Mouse (Mus musculus): ENCODE measurements around the gene Lamtor1. TPM values are rescaled to one million over a fixed set of nuclear protein-coding genes. Genes with fewer than 3 reads are reported as not detected.

The Lamtor1 gene
- polyA plus RNA-seq (2012; rRNA removed) = 62.9 and 68.3 TPM in 2 replicates

GRCm38 (mm10) chr7:101905561-101906286, at the start of gene Lamtor1:
Lamtor1 (plus strand) TSS chr7:101905904.

GRCm38 (mm10) chr7:101857094-101857493, 48.6 kb upstream of the Lamtor1 start, which contains the start of gene Folr2:
Folr2 (minus strand) TSS chr7:101857194.

DNA sequence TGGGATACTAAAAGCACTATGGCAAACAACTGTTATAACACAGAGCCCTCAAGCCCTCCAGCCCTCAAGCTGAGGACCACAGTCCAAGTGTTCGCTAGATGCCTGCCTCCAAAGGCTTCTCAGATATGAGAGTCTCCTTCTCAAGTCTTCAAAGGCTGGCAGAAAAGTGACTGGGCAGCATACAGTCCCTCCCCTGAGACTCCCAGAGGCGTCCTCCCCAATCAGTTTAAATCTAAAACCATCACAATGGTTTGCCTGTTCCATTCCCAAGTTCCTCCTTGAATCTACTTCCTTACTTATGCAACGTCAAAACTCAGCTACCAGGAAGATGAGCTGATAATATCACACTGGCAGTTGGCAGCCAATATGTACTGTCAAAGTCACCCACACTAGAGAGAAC, 42.3 kb upstream of the Lamtor1 start, which contains the start of gene Anapc15:
Anapc15 (plus strand) TSS at position 301 of the 400 bp plus-strand sequence.

DNA sequence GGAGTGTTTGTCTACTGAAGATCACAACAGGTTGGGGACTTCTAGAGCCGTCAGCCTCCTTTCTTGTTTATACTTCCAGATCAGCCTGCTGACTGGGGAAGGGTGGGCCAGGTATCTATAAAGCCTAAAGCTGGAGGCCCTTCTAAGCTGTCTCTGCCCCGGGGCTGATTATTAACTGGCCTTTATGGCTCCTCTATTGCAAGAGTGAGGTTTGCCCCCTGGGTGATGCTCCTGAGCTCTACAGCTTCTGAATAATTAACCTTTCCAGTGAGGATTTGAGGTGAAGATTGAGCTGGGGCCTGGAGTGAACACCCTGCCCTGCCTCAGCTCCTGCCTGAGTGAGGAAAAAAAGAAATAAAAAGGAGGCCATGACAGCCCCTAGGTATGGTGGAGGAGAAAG, 35.1 kb upstream of the Lamtor1 start, which contains the start of gene Folr1:
Folr1 (minus strand) TSS at position 160 of the 400 bp plus-strand sequence.

GRCm38 (mm10) chr7:101906287-101906681, 580 bp downstream of the Lamtor1 start, which contains the start of gene Tomt:
Tomt (minus strand) TSS chr7:101906359.

GRCm38 (mm10) chr7:101933751-101934240, 28.1 kb downstream of the Lamtor1 start, which contains the start of the genes Lrrc51 and Numa1:
Lrrc51 (minus strand) TSS chr7:101933895.
Numa1 (plus strand) TSS chr7:101934111.

Other genes with a start within 250 kb of the Lamtor1 start
- gene Clpb, start 242.3 kb upstream of the Lamtor1 start, polyA plus RNA-seq (2012; rRNA removed) = 9.7 and 9.8 TPM in 2 replicates
- not detected in 2 replicates for gene Phox2a, start 87.6 kb upstream of the Lamtor1 start, polyA plus RNA-seq (2012; rRNA removed)
- gene Inppl1, start 67.7 kb upstream of the Lamtor1 start, polyA plus RNA-seq (2012; rRNA removed) = 8.9 and 10.5 TPM in 2 replicates
- gene Folr2, start 48.7 kb upstream of the Lamtor1 start, polyA plus RNA-seq (2012; rRNA removed) = 16.4 and 18.0 TPM in 2 replicates
- gene Anapc15, start 42.2 kb upstream of the Lamtor1 start, polyA plus RNA-seq (2012; rRNA removed) = 30.0 TPM in 2 replicates
- gene Folr1, start 35.1 kb upstream of the Lamtor1 start, polyA plus RNA-seq (2012; rRNA removed) = 0.36 and 0.81 TPM in 2 replicates
- 0.07 TPM in 2 replicates for gene Tomt, start 455 bp downstream of the Lamtor1 start, polyA plus RNA-seq (2012; rRNA removed)
- 3.7 and 4.5 TPM in 2 replicates for gene Lrrc51, start 28.0 kb downstream of the Lamtor1 start, polyA plus RNA-seq (2012; rRNA removed)
- 17.2 and 21.1 TPM in 2 replicates for gene Numa1, start 28.2 kb downstream of the Lamtor1 start, polyA plus RNA-seq (2012; rRNA removed)
- gene Il18bp, start 112.8 kb downstream of the Lamtor1 start, polyA plus RNA-seq (2012; rRNA removed) = 31.9 and 35.6 TPM in 2 replicates
- gene Rnf121, start 159.6 kb downstream of the Lamtor1 start, polyA plus RNA-seq (2012; rRNA removed) = 17.7 and 20.7 TPM in 2 replicates
- 8.8 and 12.2 TPM in 2 replicates for gene Xndc1, start 159.6 kb downstream of the Lamtor1 start, polyA plus RNA-seq (2012; rRNA removed)
- 1.00 and 1.0 TPM in 2 replicates for gene Xntrpc, start 159.8 kb downstream of the Lamtor1 start, polyA plus RNA-seq (2012; rRNA removed)
- gene Trpc2, start 177.2 kb downstream of the Lamtor1 start, polyA plus RNA-seq (2012; rRNA removed) = 0.10 TPM in 1 of 2 replicates, not detected in the other
- 0.02 and 0.07 TPM in 2 replicates for gene Art1, start 195.8 kb downstream of the Lamtor1 start, polyA plus RNA-seq (2012; rRNA removed)
- gene Art5, start 203.6 kb downstream of the Lamtor1 start, polyA plus RNA-seq (2012; rRNA removed) = 0.02 and 0.10 TPM in 2 replicates
- gene Chrna10, start 210.9 kb downstream of the Lamtor1 start, polyA plus RNA-seq (2012; rRNA removed) = 0.01 TPM in 1 of 2 replicates, not detected in the other

Data from liver, embryonic 18 days (tissue).